8 mouse cellular contexts compared by ENCODE assay signal in genomic region chr6:29433804-29434795, GRCm38 (mm10). TPM values are rescaled to one million over a fixed set of nuclear protein-coding genes. Genes with fewer than 3 reads are reported as not detected.
DNase-seq lines count a peak whose midpoint lies in the region; ATAC-seq and TF ChIP-seq lines count a peak whose summit lies in the region.

No protein-coding gene starts in this region.

- peak overlapping the region; percentile 80 for H3K4me2 ChIP-seq in forebrain, embryonic 13.5 days

- peak overlapping the region; percentile 56 for H3K9ac ChIP-seq in forebrain, embryonic 13.5 days

- no peak for TF ChIP-seq POLR2A in spleen, adult 2 months (IDR thresholded peaks at IDR 0.05; ENCODE audit: low read depth, low read length)

- no peaks in the 10 kb centered on the region for H3K36me3 ChIP-seq in spleen, adult 2 months (ENCODE audit: control insufficient read depth, insufficient read depth, low read length)
- H3K36me3 ChIP-seq in forebrain, embryonic 13.5 days (ENCODE audit: poor library complexity, severe bottlenecking), result no peaks in the 10 kb centered on the region

- no peak for DNase-seq in spleen, adult 2 months (ENCODE audit: low read depth in 1 of 2, low spot score in 2 of 2)
- DNase-seq in spleen, postnatal 36 days (ENCODE audit: low spot score in 2 of 2), result no peak
- peak; percentile 59 to 75 for DNase-seq in heart, postnatal 36 days
- DNase-seq in mesoderm, embryonic 11.5 days (ENCODE audit: low read depth, low spot score), result peak; percentile 60
- DNase-seq in urinary bladder, postnatal 25 days (ENCODE audit: low spot score), result peak; percentile 22
- DNase-seq in cerebellum, adult 8-10 months, result no peak
- no peak for DNase-seq in left cerebral cortex, adult 8-10 months (ENCODE audit: low spot score in 2 of 2)

- TF ChIP-seq CTCF in spleen, adult 2 months (IDR thresholded peaks at IDR 0.05; ENCODE audit: extremely low read depth, insufficient read depth, insufficient read length, insufficient replicate concordance), result no peak

- H3K27me3 ChIP-seq in spleen, adult 2 months (ENCODE audit: control insufficient read depth, insufficient read depth, low read length), result peaks cover 14% of the 10 kb centered on the region
- peaks cover 54% of the 10 kb centered on the region for H3K27me3 ChIP-seq in forebrain, embryonic 13.5 days

- 16% methylated on average over 27 of the region's 27 CpGs for WGBS in spleen, adult 2 months
- 6% methylated on average over 27 of the region's 27 CpGs for WGBS in forebrain, embryonic 13.5 days

- 0 out of 2 replicates have a peak overlapping the region, but pooled peaks have one; percentile 37 for H3K4me3 ChIP-seq in spleen, adult 2 months (ENCODE audit: extremely low read depth, insufficient read depth, insufficient read length)
- H3K4me3 ChIP-seq in forebrain, embryonic 13.5 days, result peak overlapping the region; percentile 46

- peaks cover 5% of the 10 kb centered on the region for H3K4me1 ChIP-seq in spleen, adult 2 months (ENCODE audit: control insufficient read depth, insufficient read depth, insufficient read length)
- peaks cover 51% of the 10 kb centered on the region for H3K4me1 ChIP-seq in forebrain, embryonic 13.5 days

- H3K9me3 ChIP-seq in forebrain, embryonic 13.5 days (replicated peaks), result no peaks in the 10 kb centered on the region

- H3K27ac ChIP-seq in spleen, adult 2 months (ENCODE audit: insufficient read depth, low read length), result no peak overlapping the region
- no peak overlapping the region for H3K27ac ChIP-seq in forebrain, embryonic 13.5 days

- intact Hi-C loops in heart, postnatal 36 days (cut with DNase I), result loop anchor here (5.0 kb wide), 1 partner anchor 87 kb away; the partner anchor contains the start of gene Calu

- no peak for ATAC-seq in forebrain, embryonic 13.5 days

RNA-seq across cellular contexts. Expression of gene Flnc, which starts 1.0 kb away (rescaled TPM):
- polyA plus RNA-seq in spleen, adult 2 months (2012; rRNA removed), result 0.32 and 0.38 TPM in 2 replicates
- polyA plus RNA-seq in forebrain, embryonic 13.5 days (2015; fragmentation: Nextera tagmentation; extraction: Ambion mirVana), result 1.5 and 1.6 TPM in 2 replicates
- 100 to 1,000 TPM; 205 to 216 TPM for total RNA-seq in heart, postnatal 36 days (2021)
- 1 to 10 TPM; 1.9 to 3.9 (median 2.9) TPM for total RNA-seq in left cerebral cortex, adult 8-10 months (2022)

RNA-seq across cellular contexts. Expression of gene Atp6v1f, which starts 33.4 kb away (rescaled TPM):
- 182 and 226 TPM in 2 replicates for polyA plus RNA-seq in spleen, adult 2 months (2012; rRNA removed)
- 289 and 294 TPM in 2 replicates for polyA plus RNA-seq in forebrain, embryonic 13.5 days (2015; fragmentation: Nextera tagmentation; extraction: Ambion mirVana)
- 100 to 1,000 TPM; 105 to 107 TPM for total RNA-seq in heart, postnatal 36 days (2021)
- 100 to 1,000 TPM; 249 to 281 (median 259) TPM for total RNA-seq in left cerebral cortex, adult 8-10 months (2022)

RNA-seq across cellular contexts. Expression of gene Atp6v1fnb, which starts 37.1 kb away (rescaled TPM):
- polyA plus RNA-seq in spleen, adult 2 months (2012; rRNA removed), result 0.34 TPM in 1 of 2 replicates, not detected in the other
- polyA plus RNA-seq in forebrain, embryonic 13.5 days (2015; fragmentation: Nextera tagmentation; extraction: Ambion mirVana), result 0.41 and 0.45 TPM in 2 replicates
- not detected for total RNA-seq in heart, postnatal 36 days (2021)
- total RNA-seq in left cerebral cortex, adult 8-10 months (2022), result under 1 TPM in 2 of 4 experiments, not detected in 2; 0.57 to 0.89 TPM

RNA-seq across cellular contexts. Expression of gene Ccdc136, which starts 38.0 kb away (rescaled TPM):
- polyA plus RNA-seq in spleen, adult 2 months (2012; rRNA removed), result 0.05 and 0.23 TPM in 2 replicates
- polyA plus RNA-seq in forebrain, embryonic 13.5 days (2015; fragmentation: Nextera tagmentation; extraction: Ambion mirVana), result 34.3 and 37.0 TPM in 2 replicates
- total RNA-seq in heart, postnatal 36 days (2021), result 1 to 10 TPM; 1.7 to 3.0 TPM
- 100 to 1,000 TPM in 2 of 4 experiments, 10 to 100 TPM in 2; 87.5 to 111 (median 103) TPM for total RNA-seq in left cerebral cortex, adult 8-10 months (2022)

RNA-seq across cellular contexts. Expression of gene Opn1sw, which starts 45.8 kb away (rescaled TPM):
- polyA plus RNA-seq in spleen, adult 2 months (2012; rRNA removed), result not detected in 2 replicates
- polyA plus RNA-seq in forebrain, embryonic 13.5 days (2015; fragmentation: Nextera tagmentation; extraction: Ambion mirVana), result 0.44 TPM in 2 replicates
- under 1 TPM in 1 of 2 experiments, not detected in 1; 0.11 TPM for total RNA-seq in heart, postnatal 36 days (2021)
- total RNA-seq in left cerebral cortex, adult 8-10 months (2022), result under 1 TPM in 3 of 4 experiments, not detected in 1; 0.37 to 0.87 (median 0.44) TPM

Comparison
In these comparisons a context has a peak if more than half of its experiments do, and no peak if none do; other contexts are left out.
1. DNase-seq: peak in heart, postnatal 36 days (2 of 2), mesoderm, embryonic 11.5 days (single experiment) and urinary bladder, postnatal 25 days (single experiment); none in spleen, adult 2 months (0 of 2), spleen, postnatal 36 days (0 of 2), cerebellum, adult 8-10 months (single experiment) and left cerebral cortex, adult 8-10 months (0 of 2).
2. RNA of gene Flnc, which starts 1.0 kb away (total RNA-seq): 205 to 216 TPM in heart, postnatal 36 days; 1.9 to 3.9 TPM in left cerebral cortex, adult 8-10 months; every median in the first group is over 10 times any median in the second.